Comparison of ENCODE assay signal across 17 mouse cellular contexts in the genomic region with DNA sequence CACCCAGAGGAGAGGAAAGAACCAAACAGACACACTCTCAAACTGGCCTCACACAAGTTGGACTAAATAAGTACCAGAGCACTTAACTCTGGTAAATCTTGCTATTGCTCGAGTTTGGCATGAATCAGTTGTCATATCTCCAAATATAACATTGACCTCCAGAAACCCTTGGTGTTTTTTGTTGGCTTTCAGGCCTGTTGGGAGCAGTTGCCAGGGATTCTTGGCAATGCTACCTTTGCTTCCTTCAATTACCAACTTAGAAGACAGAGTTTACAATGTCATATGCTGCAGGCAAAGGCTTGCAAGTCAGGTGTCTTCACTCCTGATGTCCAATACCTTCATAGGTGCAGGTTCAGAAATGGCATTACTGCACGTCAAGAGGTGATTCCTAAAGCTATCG. TPM values are rescaled to one million over a fixed set of nuclear protein-coding genes. Genes with fewer than 3 reads are reported as not detected.
DNase-seq lines count a peak whose midpoint lies in the region; ATAC-seq and TF ChIP-seq lines count a peak whose summit lies in the region.
"Had no signal": no experiment of that assay in that cellular context is flagged by ENCODE, and none has a peak within 500 bp of the region (broad histone marks: within the 10 kb centered on the region; RNA-seq: fewer than 3 reads in every experiment).

No protein-coding gene starts in this region.

- WGBS in liver, adult 2 months = 68% methylated on average over 3 of the region's 3 CpGs
- WGBS in liver, postnatal 0 days (ENCODE audit: insufficient replicate concordance) = 75% methylated on average over 3 of the region's 3 CpGs
- 91% methylated on average over 3 of the region's 3 CpGs for WGBS in forebrain, embryonic 15.5 days

- ATAC-seq in liver, postnatal 0 days = no peak
- no peak for ATAC-seq in forebrain, embryonic 15.5 days (replicated peaks)
- ATAC-seq: liver, embryonic 12.5 days had no signal

- no peak overlapping the region for H3K4me3 ChIP-seq in gastrocnemius, adult 2 months
- H3K4me3 ChIP-seq in liver, adult 2 months (ENCODE audit: insufficient read depth, low read depth, low read length) = no peak overlapping the region
- no peak overlapping the region for H3K4me3 ChIP-seq in liver, postnatal 0 days (ENCODE audit: low read depth, low read length)
- H3K4me3 ChIP-seq in forebrain, embryonic 15.5 days = no peak overlapping the region
- H3K4me3 ChIP-seq: embryonic facial prominence, embryonic 15.5 days; forebrain, embryonic 12.5 days; hindbrain, embryonic 10.5 days; liver, embryonic 12.5 days; lung, embryonic 15.5 days; midbrain, embryonic 12.5 days; neural tube, embryonic 15.5 days had no signal

- H3K9ac ChIP-seq in liver, adult 2 months (ENCODE audit: low read depth, low read length) = no peak overlapping the region
- H3K9ac ChIP-seq in liver, postnatal 0 days (replicated peaks) = no peak overlapping the region
- H3K9ac ChIP-seq in forebrain, embryonic 15.5 days (replicated peaks) = no peak overlapping the region
- H3K9ac ChIP-seq: embryonic facial prominence, embryonic 15.5 days; forebrain, embryonic 12.5 days; liver, embryonic 12.5 days; lung, embryonic 15.5 days; midbrain, embryonic 12.5 days; neural tube, embryonic 15.5 days had no signal

- H3K4me2 ChIP-seq in liver, postnatal 0 days (ENCODE audit: low read depth, low read length) = no peak overlapping the region
- no peak overlapping the region for H3K4me2 ChIP-seq in forebrain, embryonic 15.5 days (replicated peaks)
- H3K4me2 ChIP-seq: embryonic facial prominence, embryonic 15.5 days; forebrain, embryonic 12.5 days; liver, embryonic 12.5 days; lung, embryonic 15.5 days; midbrain, embryonic 12.5 days; neural tube, embryonic 15.5 days had no signal

- no peak for TF ChIP-seq POLR2A in liver, adult 2 months (IDR thresholded peaks at IDR 0.05; ENCODE audit: extremely low read depth, insufficient read depth, low read length)

- no peaks in the 10 kb centered on the region for H3K79me2 ChIP-seq in liver, adult 2 months (ENCODE audit: control insufficient read depth, insufficient read depth, low read length)

- no peaks in the 10 kb centered on the region for H3K36me3 ChIP-seq in liver, adult 2 months (ENCODE audit: control insufficient read depth, insufficient read depth, low read length)
- no peaks in the 10 kb centered on the region for H3K36me3 ChIP-seq in liver, postnatal 0 days (replicated peaks; ENCODE audit: insufficient read depth, low read length)
- no peaks in the 10 kb centered on the region for H3K36me3 ChIP-seq in forebrain, embryonic 15.5 days
- H3K36me3 ChIP-seq: embryonic facial prominence, embryonic 15.5 days; forebrain, embryonic 12.5 days; hindbrain, embryonic 10.5 days; liver, embryonic 12.5 days; lung, embryonic 15.5 days; midbrain, embryonic 12.5 days; neural tube, embryonic 15.5 days had no signal

- 0 out of 2 replicates have a peak, but pooled peaks cover 3% of the 10 kb centered on the region for H3K27me3 ChIP-seq in liver, adult 2 months (ENCODE audit: control insufficient read depth, insufficient read depth, low read length)
- H3K27me3 ChIP-seq in liver, postnatal 0 days (ENCODE audit: insufficient read depth, low read length) = no peaks in the 10 kb centered on the region
- no peaks in the 10 kb centered on the region for H3K27me3 ChIP-seq in forebrain, embryonic 15.5 days
- H3K27me3 ChIP-seq: embryonic facial prominence, embryonic 15.5 days; forebrain, embryonic 12.5 days; liver, embryonic 12.5 days; lung, embryonic 15.5 days; midbrain, embryonic 12.5 days; neural tube, embryonic 15.5 days had no signal

- TF ChIP-seq EP300 in liver, postnatal 0 days (IDR thresholded peaks at IDR 0.05; ENCODE audit: low read depth) = no peak

- H3K9me3 ChIP-seq in liver, postnatal 0 days (ENCODE audit: low read length) = no peaks in the 10 kb centered on the region
- H3K9me3 ChIP-seq in forebrain, embryonic 15.5 days = no peaks in the 10 kb centered on the region
- H3K9me3 ChIP-seq: embryonic facial prominence, embryonic 15.5 days; forebrain, embryonic 12.5 days; hindbrain, embryonic 10.5 days; liver, embryonic 12.5 days; lung, embryonic 15.5 days; midbrain, embryonic 12.5 days; neural tube, embryonic 15.5 days had no signal

- H3K27ac ChIP-seq in gastrocnemius, adult 2 months = peak overlapping the region; percentile 83
- no peak overlapping the region for H3K27ac ChIP-seq in liver, adult 2 months (replicated peaks; ENCODE audit: insufficient read depth, low read depth, low read length)
- no peak overlapping the region for H3K27ac ChIP-seq in liver, postnatal 0 days (ENCODE audit: low read depth)
- no peak overlapping the region for H3K27ac ChIP-seq in forebrain, embryonic 15.5 days (replicated peaks)
- H3K27ac ChIP-seq: embryonic facial prominence, embryonic 15.5 days; forebrain, embryonic 12.5 days; hindbrain, embryonic 10.5 days; liver, embryonic 12.5 days; lung, embryonic 15.5 days; midbrain, embryonic 12.5 days; neural tube, embryonic 15.5 days had no signal

- no peak for TF ChIP-seq CTCF in gastrocnemius, adult 2 months (IDR thresholded peaks at IDR 0.05)
- TF ChIP-seq CTCF in liver, adult 2 months (IDR thresholded peaks at IDR 0.05; ENCODE audit: low read depth, low read length) = no peak
- no peak for TF ChIP-seq CTCF in liver, postnatal 0 days (IDR thresholded peaks at IDR 0.05; ENCODE audit: low read depth)

- DNase-seq in gastrocnemius, adult 2 months = peak; percentile 66
- DNase-seq in gastrocnemius, postnatal 14 days = no peak
- peak; percentile 81 for DNase-seq in liver, adult 2 months (ENCODE audit: extremely low read depth, low read depth, low spot score)
- DNase-seq in liver, postnatal 0 days = no peak
- DNase-seq in heart, adult 9 months (ENCODE audit: low spot score in 2 of 2) = peak; percentile 34 to 58
- DNase-seq in left cerebral cortex, postnatal 14 days (ENCODE audit: low spot score in 2 of 2) = no peak
- DNase-seq: cerebellum, adult 9-10 months; layer of hippocampus, postnatal 36 days; thymus, postnatal 14 days had no signal

- H3K4me1 ChIP-seq in liver, adult 2 months (ENCODE audit: control insufficient read depth, insufficient read depth, low read length) = no peaks in the 10 kb centered on the region; the same call in 1 of the 2 replicates
- no peaks in the 10 kb centered on the region for H3K4me1 ChIP-seq in liver, postnatal 0 days (ENCODE audit: insufficient read depth)
- H3K4me1 ChIP-seq in forebrain, embryonic 15.5 days = no peaks in the 10 kb centered on the region
- H3K4me1 ChIP-seq: embryonic facial prominence, embryonic 15.5 days; forebrain, embryonic 12.5 days; hindbrain, embryonic 10.5 days; liver, embryonic 12.5 days; midbrain, embryonic 12.5 days; neural tube, embryonic 15.5 days had no signal

- intact Hi-C loops in gastrocnemius, adult 2 months (cut with DNase I) = no loop called here
- intact Hi-C loops in gastrocnemius, postnatal 14 days (cut with DNase I; ENCODE audit: low total_unique reads) = no loop called here
- intact Hi-C loops in left cerebral cortex, postnatal 14 days (cut with DNase I) = no loop called here

RNA-seq across cellular contexts. Expression of a gene that starts 26.0 kb away (rescaled TPM):
- total RNA-seq in gastrocnemius, adult 2 months (2021) = 100 to 1,000 TPM; 585 to 709 TPM
- total RNA-seq in gastrocnemius, postnatal 14 days (2021) = 100 to 1,000 TPM; 452 to 543 TPM
- total RNA-seq in liver, adult 2 months (2014; rRNA removed) = 31.4 and 33.6 TPM in 2 replicates
- polyA plus RNA-seq in liver, adult 2 months (2012; rRNA removed) = 42.6 and 45.8 TPM in 2 replicates
- 9.4 and 11.5 TPM in 2 replicates for polyA plus RNA-seq in liver, postnatal 0 days (2015; fragmentation: Nextera tagmentation; extraction: Ambion mirVana)
- polyA plus RNA-seq in forebrain, embryonic 15.5 days (2015; fragmentation: Nextera tagmentation; extraction: Ambion mirVana) = 9.8 and 10.8 TPM in 2 replicates
- total RNA-seq in left cerebral cortex, postnatal 14 days (2021) = 10 to 100 TPM; 18.9 to 20.4 TPM

Comparison
In these comparisons a context has a peak if more than half of its experiments do, and no peak if none do; other contexts are left out.
1. DNase-seq: peak in gastrocnemius, adult 2 months (single experiment), liver, adult 2 months (single experiment) and heart, adult 9 months (2 of 2); none in gastrocnemius, postnatal 14 days (single experiment), liver, postnatal 0 days (single experiment) and left cerebral cortex, postnatal 14 days (0 of 2).
2. RNA of a gene that starts 26.0 kb away (total RNA-seq): 585 to 709 TPM in gastrocnemius, adult 2 months and 452 to 543 TPM in gastrocnemius, postnatal 14 days; 31.4 to 33.6 TPM in liver, adult 2 months and 18.9 to 20.4 TPM in left cerebral cortex, postnatal 14 days; every median in the first group is over 10 times any median in the second.